15 mouse cellular contexts compared by ENCODE assay signal in the genomic region with DNA sequence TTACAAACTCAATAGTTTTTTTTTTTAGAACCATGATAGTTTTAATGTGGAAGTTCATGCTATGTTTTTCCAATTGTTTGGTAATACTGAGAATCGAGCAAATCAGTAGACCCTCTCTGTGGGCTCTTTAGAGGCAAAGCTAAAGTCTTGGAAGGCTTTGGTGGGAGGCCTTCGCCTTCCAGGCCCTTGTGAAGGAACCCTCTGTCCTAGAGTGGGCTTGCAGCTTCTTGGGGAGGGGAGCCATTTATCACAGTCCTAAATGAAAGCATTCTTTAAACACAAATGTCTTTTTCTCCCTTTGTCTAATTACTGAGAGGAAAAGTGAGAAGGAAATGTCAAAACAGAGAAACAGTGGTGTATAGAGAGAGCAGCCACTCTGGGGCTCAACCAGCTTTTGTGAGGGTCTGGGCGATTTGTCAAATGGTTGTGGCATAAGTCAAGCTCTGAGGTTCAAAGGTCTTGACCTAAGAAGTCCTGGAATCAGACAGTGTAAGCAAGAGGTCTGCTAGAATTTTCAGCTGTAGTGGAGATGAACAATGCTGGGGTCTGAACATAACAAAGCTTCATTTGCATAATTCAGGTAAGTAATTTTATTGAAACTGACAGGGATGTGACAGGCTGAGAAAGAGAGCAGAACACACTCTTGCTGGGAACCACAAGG.
DNase-seq lines count a peak whose midpoint lies in the region; ATAC-seq lines count a peak whose summit lies in the region.
"Had no signal": no experiment of that assay in that cellular context is flagged by ENCODE, and none has a peak within 500 bp of the region (broad histone marks: within the 10 kb centered on the region; RNA-seq: fewer than 3 reads in every experiment).

No protein-coding gene starts in this region.

- ATAC-seq in forebrain, embryonic 15.5 days (replicated peaks) = no peak
- ATAC-seq in neural tube, embryonic 14.5 days (ENCODE audit: low read depth) = peak; percentile 20; the same call in 1 of the 2 replicates
- no peak for ATAC-seq in megakaryocyte progenitor cell, adult 5-6 weeks (replicated peaks; ENCODE audit: poor library complexity)
- ATAC-seq: CD4-positive, CD25-positive, alpha-beta regulatory T cell, adult 4 months had no signal

- no peaks in the 10 kb centered on the region for H3K36me3 ChIP-seq in embryonic facial prominence, embryonic 10.5 days (replicated peaks)
- no peaks in the 10 kb centered on the region for H3K36me3 ChIP-seq in forebrain, embryonic 15.5 days
- no peaks in the 10 kb centered on the region for H3K36me3 ChIP-seq in midbrain, embryonic 10.5 days
- H3K36me3 ChIP-seq in neural tube, embryonic 14.5 days (ENCODE audit: control insufficient read depth, insufficient read depth, low read length) = no peaks in the 10 kb centered on the region

- H3K9ac ChIP-seq in forebrain, embryonic 15.5 days (replicated peaks) = no peak overlapping the region
- no peak overlapping the region for H3K9ac ChIP-seq in neural tube, embryonic 14.5 days (replicated peaks; ENCODE audit: low read depth, low read length)

- WGBS in embryonic facial prominence, embryonic 10.5 days = 13% methylated on average over 3 of the region's 3 CpGs
- 8% methylated on average over 3 of the region's 3 CpGs for WGBS in forebrain, embryonic 15.5 days
- WGBS in midbrain, embryonic 10.5 days = 7% methylated on average over 3 of the region's 3 CpGs
- WGBS in neural tube, embryonic 14.5 days = 9% methylated on average over 3 of the region's 3 CpGs

- H3K4me1 ChIP-seq in embryonic facial prominence, embryonic 10.5 days = peaks cover 26% of the 10 kb centered on the region
- peaks cover 23% of the 10 kb centered on the region for H3K4me1 ChIP-seq in forebrain, embryonic 15.5 days
- peaks cover 45% of the 10 kb centered on the region for H3K4me1 ChIP-seq in midbrain, embryonic 10.5 days
- peaks cover 3% of the 10 kb centered on the region; the same call in 1 of the 2 replicates for H3K4me1 ChIP-seq in neural tube, embryonic 14.5 days (ENCODE audit: control insufficient read depth, insufficient read depth, low read length)

- no peaks in the 10 kb centered on the region for H3K27me3 ChIP-seq in embryonic facial prominence, embryonic 10.5 days (replicated peaks; ENCODE audit: low read depth, poor library complexity, severe bottlenecking)
- H3K27me3 ChIP-seq in forebrain, embryonic 15.5 days = no peaks in the 10 kb centered on the region
- no peaks in the 10 kb centered on the region for H3K27me3 ChIP-seq in midbrain, embryonic 10.5 days (ENCODE audit: low read depth, poor library complexity, severe bottlenecking)
- H3K27me3 ChIP-seq in neural tube, embryonic 14.5 days (ENCODE audit: control insufficient read depth, insufficient read depth, low read length) = no peaks in the 10 kb centered on the region

- no peak overlapping the region for H3K27ac ChIP-seq in embryonic facial prominence, embryonic 10.5 days (replicated peaks)
- peak overlapping the region; percentile 56; the same call in 1 of the 2 replicates for H3K27ac ChIP-seq in forebrain, embryonic 15.5 days (replicated peaks)
- peak overlapping the region; percentile 59 for H3K27ac ChIP-seq in midbrain, embryonic 10.5 days (replicated peaks)
- no peak overlapping the region for H3K27ac ChIP-seq in neural tube, embryonic 14.5 days (ENCODE audit: low read depth, low read length)

- no peak overlapping the region for H3K4me2 ChIP-seq in forebrain, embryonic 15.5 days (replicated peaks)
- no peak overlapping the region for H3K4me2 ChIP-seq in neural tube, embryonic 14.5 days (ENCODE audit: low read depth, low read length)

- H3K9me3 ChIP-seq in embryonic facial prominence, embryonic 10.5 days = no peaks in the 10 kb centered on the region
- H3K9me3 ChIP-seq in forebrain, embryonic 15.5 days = no peaks in the 10 kb centered on the region
- H3K9me3 ChIP-seq in midbrain, embryonic 10.5 days (replicated peaks) = no peaks in the 10 kb centered on the region
- no peaks in the 10 kb centered on the region for H3K9me3 ChIP-seq in neural tube, embryonic 14.5 days (ENCODE audit: control insufficient read depth, low read length)

- peak; percentile 29 for DNase-seq in embryonic facial prominence, embryonic 10.5 days (ENCODE audit: low spot score)
- peak; percentile 73 for DNase-seq in midbrain, embryonic 10.5 days (ENCODE audit: low spot score)
- no peak for DNase-seq in adrenal gland, postnatal 36 days
- no peak for DNase-seq in thymus, postnatal 10 days (ENCODE audit: low spot score in 2 of 2)
- DNase-seq: cerebellum, postnatal 25 days; gastrocnemius, postnatal 10 days; kidney, postnatal 36 days; lung, adult 2 months; right cerebral cortex, postnatal 25 days; thymus, postnatal 25 days had no signal

- H3K4me3 ChIP-seq in embryonic facial prominence, embryonic 10.5 days = no peak overlapping the region
- H3K4me3 ChIP-seq in forebrain, embryonic 15.5 days = no peak overlapping the region
- H3K4me3 ChIP-seq in midbrain, embryonic 10.5 days = no peak overlapping the region
- no peak overlapping the region for H3K4me3 ChIP-seq in neural tube, embryonic 14.5 days (ENCODE audit: low read depth, low read length)
- H3K4me3 ChIP-seq: erythroblast, embryonic 14.5 days had no signal

Comparison
In these comparisons a context has a peak if more than half of its experiments do, and no peak if none do; other contexts are left out.
1. DNase-seq: peak in embryonic facial prominence, embryonic 10.5 days (single experiment) and midbrain, embryonic 10.5 days (single experiment); none in adrenal gland, postnatal 36 days (0 of 2) and thymus, postnatal 10 days (0 of 2).
2. H3K27ac ChIP-seq: peak in forebrain, embryonic 15.5 days (single experiment) and midbrain, embryonic 10.5 days (single experiment); none in embryonic facial prominence, embryonic 10.5 days (single experiment) and neural tube, embryonic 14.5 days (single experiment).